Mouse (Mus musculus) megakaryocyte, embryonic 14.5 days (primary cell): Measurements from ENCODE around the gene Ercc2.

ENCODE experiments used
- FLI1 ChIP-seq: IDR thresholded peaks from 2 replicates; pipeline ENCODE4 v1.6.1; 2012; ENCODE audit warnings: low read length, inconsistent platforms, mixed read lengths
- GATA1 ChIP-seq: IDR thresholded peaks from 3 replicates; pipeline ENCODE4 v1.6.1; 2012; ENCODE audit warnings: mixed read lengths, low read length, inconsistent platforms, borderline replicate concordance

- TF ChIP-seq GATA1 (no peak), FLI1 (no peak)
Observed at GRCm38 (mm10) chr7:19357381-19358375, 24.1 kb upstream of the Ercc2 start.
